Mouse (Mus musculus) cerebellum, postnatal 25 days (tissue): Measurements from ENCODE around the gene Cyb5d2.

Experiments used
- DNase-seq, 2 experiments: peaks; one replicate each; pipeline ENCODE4 v3.0.0; 2021; ENCODE audit warnings: mixed read lengths in 2 of 2

The Cyb5d2 gene

GRCm38 (mm10) chr11:72795455-72796295 is at the start of gene Cyb5d2, which contains the start of gene Zzef1:
Gene Cyb5d2, minus strand, starts transcription at chr11:72796142.
Gene Zzef1, plus strand, starts transcription at chr11:72796226.
- peak; percentile 93 to 96 for DNase-seq

- no peak for DNase-seq
Observed at GRCm38 (mm10) chr11:72845526-72845925, 49.6 kb upstream of the Cyb5d2 start.

GRCm38 (mm10) chr11:72843576-72843975 is 47.6 kb upstream of the Cyb5d2 start:
- no peak for DNase-seq

GRCm38 (mm10) chr11:72842731-72843130 is 46.8 kb upstream of the Cyb5d2 start:
- DNase-seq = no peak

GRCm38 (mm10) chr11:72829869-72830268 is 33.9 kb upstream of the Cyb5d2 start:
- no peak for DNase-seq

- peak in 1 of 2 experiments; percentile 15 for DNase-seq
Observed at GRCm38 (mm10) chr11:72821041-72821440, 25.1 kb upstream of the Cyb5d2 start.

- DNase-seq = no peak
Observed at GRCm38 (mm10) chr11:72818067-72818466, 22.1 kb upstream of the Cyb5d2 start.

GRCm38 (mm10) chr11:72816859-72817258 is 20.9 kb upstream of the Cyb5d2 start:
- DNase-seq = no peak

- DNase-seq = peak in 1 of 2 experiments; percentile 18
Observed at GRCm38 (mm10) chr11:72814188-72814587, 18.2 kb upstream of the Cyb5d2 start.

- no peak for DNase-seq
Observed at GRCm38 (mm10) chr11:72813687-72814086, 17.7 kb upstream of the Cyb5d2 start.

- no peak for DNase-seq
Observed at GRCm38 (mm10) chr11:72807992-72808391, 12.1 kb upstream of the Cyb5d2 start.

- DNase-seq = peak; percentile 29 to 59
Observed at GRCm38 (mm10) chr11:72806556-72806955, 10.6 kb upstream of the Cyb5d2 start.

GRCm38 (mm10) chr11:72805232-72805631 is 9.3 kb upstream of the Cyb5d2 start:
- no peak for DNase-seq

- no peak for DNase-seq
Observed at GRCm38 (mm10) chr11:72804586-72804985, 8.6 kb upstream of the Cyb5d2 start.

- DNase-seq = no peak
Observed at GRCm38 (mm10) chr11:72803038-72803437, 7.1 kb upstream of the Cyb5d2 start.

GRCm38 (mm10) chr11:72801182-72801581 is 5.2 kb upstream of the Cyb5d2 start:
- no peak for DNase-seq

- no peak for DNase-seq
Observed at GRCm38 (mm10) chr11:72798112-72798511, 2.2 kb upstream of the Cyb5d2 start.

GRCm38 (mm10) chr11:72796773-72797338 is 914 bp upstream of the Cyb5d2 start:
- no peak for DNase-seq

GRCm38 (mm10) chr11:72796296-72796687 is 350 bp upstream of the Cyb5d2 start:
- no peak for DNase-seq

- DNase-seq = no peak
Observed at GRCm38 (mm10) chr11:72795149-72795454, 840 bp downstream of the Cyb5d2 start.

- no peak for DNase-seq
Observed at GRCm38 (mm10) chr11:72792033-72792432, 3.9 kb downstream of the Cyb5d2 start.

- DNase-seq = no peak
Observed at GRCm38 (mm10) chr11:72782503-72782902, 13.4 kb downstream of the Cyb5d2 start.

- DNase-seq = no peak
Observed at GRCm38 (mm10) chr11:72782103-72782502, 13.8 kb downstream of the Cyb5d2 start.

- no peak for DNase-seq
Observed at GRCm38 (mm10) chr11:72778957-72779356, 17.0 kb downstream of the Cyb5d2 start.
